Mouse (Mus musculus) midbrain, embryonic 16.5 days (tissue): ENCODE data around the gene Asphd1. TPM values are rescaled to one million over a fixed set of nuclear protein-coding genes. Genes with fewer than 3 reads are reported as not detected.
A peak's percentile ranks its signal among the peaks of the same experiment; 100 is the strongest.

Experiments
- ATAC-seq: fragments of 200-750 bp; cut with Nextera tagmentation; 2 replicates; pipeline ENCODE4 v1.8.0; 2017; ENCODE audit warnings: moderate TSS enrichment
- H3K27ac ChIP-seq: fragments of 300-500 bp; sonication (generic); 2 replicates; pipeline ENCODE4 v1.5.1; 2014; ENCODE audit warnings: mild to moderate bottlenecking, low read length, mixed read lengths
- H3K27me3 ChIP-seq: fragments of 300-500 bp; sonication (generic); 2 replicates; pipeline ENCODE4 v1.6.1; 2014; ENCODE audit warnings: low read depth, low read length, mixed read lengths; ENCODE audit not compliant: control insufficient read depth, insufficient read depth
- H3K36me3 ChIP-seq: fragments of 300-500 bp; sonication (generic); 2 replicates; pipeline ENCODE4 v1.6.1; 2014; ENCODE audit warnings: mild to moderate bottlenecking, low read length, moderate library complexity, mixed read lengths; ENCODE audit not compliant: control insufficient read depth, insufficient read depth
- H3K4me1 ChIP-seq: fragments of 300-500 bp; sonication (generic); 2 replicates; pipeline ENCODE4 v1.6.1; 2014; ENCODE audit warnings: mild to moderate bottlenecking, low read length, mixed read lengths; ENCODE audit not compliant: control insufficient read depth, insufficient read depth
- H3K4me2 ChIP-seq: fragments of 300-500 bp; sonication (generic); 2 replicates; pipeline ENCODE4 v1.6.1; 2014; ENCODE audit warnings: mild to moderate bottlenecking, low read length, mixed read lengths
- H3K4me3 ChIP-seq: fragments of 300-500 bp; sonication (generic); 2 replicates; pipeline ENCODE4 v1.5.1; 2014; ENCODE audit warnings: low read depth, mild to moderate bottlenecking, low read length, moderate library complexity, mixed read lengths
- H3K9ac ChIP-seq: fragments of 300-500 bp; sonication (generic); 2 replicates; pipeline ENCODE4 v1.6.1; 2014; ENCODE audit warnings: low read depth, low read length, mixed read lengths
- H3K9me3 ChIP-seq: fragments of 300-500 bp; sonication (generic); replicated peaks from 2 replicates; pipeline ENCODE4 v1.6.1; 2014; ENCODE audit warnings: mild to moderate bottlenecking, low read length, mixed read lengths; ENCODE audit not compliant: control insufficient read depth, poor library complexity, severe bottlenecking
- WGBS: fragments of 180-500 bp; shearing (Covaris S2); extraction: QIAGEN DNeasy Blood & Tissue Kit; methylation state at CpG from one replicate; pipeline ENCODE4 v1.1.7; 2014; 5-methylcytosine and 5-hydroxymethylcytosine counted together
- polyA plus RNA-seq: library from polyadenylated mRNA; unstranded; fragments of >200 nt; fragmentation: Nextera tagmentation; extraction: Ambion mirVana; gene quantifications from 2 replicates; pipeline ENCODE4 v1.2.1, GENCODE M21; 2015

Asphd1 gene
- polyA plus RNA-seq, 1 experiment from 2014 or later: 10.4 TPM

DNA sequence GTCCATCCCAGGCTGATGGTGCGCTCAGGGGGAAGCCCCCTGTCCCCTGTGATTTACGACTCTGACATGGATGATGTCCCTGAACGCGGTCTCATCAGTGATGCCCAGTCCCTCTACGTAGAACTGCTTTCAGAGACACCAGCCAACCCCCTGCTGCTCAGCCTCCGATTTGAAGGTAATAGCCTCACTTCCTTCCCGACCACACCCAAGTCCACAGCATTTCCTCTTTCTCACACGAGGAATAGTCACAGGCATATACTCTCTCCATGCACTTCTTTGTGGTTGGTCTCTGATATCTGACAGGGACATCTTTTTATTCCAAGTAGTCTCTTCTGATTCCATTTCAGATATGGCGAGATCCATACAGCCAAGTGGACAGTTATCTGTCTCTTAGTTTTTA, 10.4 kb upstream of the Asphd1 start:
- Histone ChIP-seq H3K9me3 (no peaks in the 10 kb centered on the region), H3K36me3 (peaks cover 38% of the 10 kb centered on the region), H3K27me3 (peaks cover 3% of the 10 kb centered on the region), H3K27ac (no peak overlapping the region), H3K4me2 (no peak overlapping the region), H3K9ac (no peak overlapping the region), H3K4me3 (no peak overlapping the region), H3K4me1 (no peaks in the 10 kb centered on the region)
- WGBS: 76% methylated on average over 9 of the region's 9 CpGs
- ATAC-seq: no peak

DNA sequence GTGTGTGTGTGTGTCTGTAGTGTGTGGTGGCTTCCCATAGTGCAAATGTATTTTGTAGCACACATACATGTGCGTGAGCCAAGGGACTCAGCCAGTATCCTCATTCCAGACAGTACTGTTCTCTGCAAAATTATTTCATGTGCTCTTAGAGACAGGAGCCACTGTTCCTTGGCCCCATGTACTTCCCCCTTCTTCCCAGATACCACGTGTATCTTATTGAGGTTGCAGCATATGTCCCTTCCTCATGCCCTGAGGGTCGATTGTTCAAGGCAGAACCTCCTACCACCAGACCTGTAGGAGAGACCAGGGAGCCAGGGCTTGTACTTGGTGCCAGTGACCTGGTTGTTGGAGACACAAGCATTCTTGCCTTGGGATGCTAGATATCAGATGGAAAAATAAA, 5.7 kb upstream of the Asphd1 start:
- no peak for ATAC-seq
- Histone ChIP-seq H3K36me3 (peaks cover 17% of the 10 kb centered on the region), H3K4me1 (peaks cover 22% of the 10 kb centered on the region), H3K27ac (no peak overlapping the region), H3K27me3 (no peaks in the 10 kb centered on the region), H3K9ac (no peak overlapping the region), H3K4me3 (no peak overlapping the region), H3K9me3 (no peaks in the 10 kb centered on the region), H3K4me2 (no peak overlapping the region)
- WGBS: 67% methylated on average over 3 of the region's 3 CpGs

DNA sequence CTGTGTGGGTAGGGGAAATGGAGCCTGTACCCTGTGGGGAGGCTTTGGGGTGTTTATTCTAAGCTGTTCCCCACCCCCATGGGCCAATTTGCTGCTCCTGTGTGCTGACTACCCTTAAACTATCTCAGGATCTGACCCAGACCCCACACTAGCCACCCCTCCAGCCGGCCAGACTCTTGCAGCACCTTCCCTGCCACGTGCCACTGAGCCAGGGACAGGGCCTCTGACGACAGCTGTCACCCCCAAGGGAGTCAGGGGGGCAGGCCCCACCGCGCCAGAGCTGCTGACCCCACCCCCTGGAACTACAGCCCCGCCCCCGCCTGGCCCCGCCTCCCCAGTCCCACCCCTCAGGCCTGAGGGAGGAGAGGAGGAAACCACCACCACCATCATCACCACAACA, 3.3 kb upstream of the Asphd1 start:
- no peaks in the 10 kb centered on the region for H3K9me3 ChIP-seq
- peaks cover 37% of the 10 kb centered on the region for H3K4me1 ChIP-seq
- H3K4me3 ChIP-seq: peak overlapping the region; percentile 56
- peak overlapping the region; percentile 78 for H3K4me2 ChIP-seq
- H3K9ac ChIP-seq: peak overlapping the region; percentile 55
- H3K36me3 ChIP-seq: peaks cover 3% of the 10 kb centered on the region; the same call in 1 of the 2 replicates
- 0% methylated on average over 2 of the region's 8 CpGs for WGBS
- no peak for ATAC-seq
- no peaks in the 10 kb centered on the region for H3K27me3 ChIP-seq
- no peak overlapping the region for H3K27ac ChIP-seq

DNA sequence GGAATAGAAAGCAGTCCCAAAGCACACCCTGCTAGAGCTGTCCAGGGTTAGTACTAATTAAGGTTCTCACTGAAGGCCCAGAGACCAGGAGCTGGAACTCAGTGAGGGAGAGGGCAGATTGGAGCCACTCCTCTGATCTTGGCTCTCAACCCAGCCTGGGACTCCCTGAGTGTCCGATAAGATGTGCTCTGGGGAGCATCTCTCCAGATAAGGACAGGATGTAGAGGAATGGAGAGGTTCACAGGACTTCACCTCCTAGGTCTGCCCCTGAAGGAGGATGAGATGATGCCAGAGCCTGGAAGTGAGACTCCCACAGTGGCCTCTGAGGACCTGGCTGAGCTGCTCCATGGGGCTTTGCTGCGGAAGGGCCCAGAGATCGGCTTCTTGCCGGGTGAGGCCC, 2.4 kb upstream of the Asphd1 start:
- Histone ChIP-seq H3K9me3 (no peaks in the 10 kb centered on the region), H3K36me3 (peaks cover 3% of the 10 kb centered on the region; the same call in 1 of the 2 replicates), H3K27ac (no peak overlapping the region), H3K4me1 (peaks cover 43% of the 10 kb centered on the region), H3K4me2 (peak overlapping the region; percentile 78), H3K27me3 (no peaks in the 10 kb centered on the region), H3K4me3 (peak overlapping the region; percentile 56), H3K9ac (peak overlapping the region; percentile 71)
- WGBS: 26% methylated on average over 4 of the region's 4 CpGs
- no peak for ATAC-seq

DNA sequence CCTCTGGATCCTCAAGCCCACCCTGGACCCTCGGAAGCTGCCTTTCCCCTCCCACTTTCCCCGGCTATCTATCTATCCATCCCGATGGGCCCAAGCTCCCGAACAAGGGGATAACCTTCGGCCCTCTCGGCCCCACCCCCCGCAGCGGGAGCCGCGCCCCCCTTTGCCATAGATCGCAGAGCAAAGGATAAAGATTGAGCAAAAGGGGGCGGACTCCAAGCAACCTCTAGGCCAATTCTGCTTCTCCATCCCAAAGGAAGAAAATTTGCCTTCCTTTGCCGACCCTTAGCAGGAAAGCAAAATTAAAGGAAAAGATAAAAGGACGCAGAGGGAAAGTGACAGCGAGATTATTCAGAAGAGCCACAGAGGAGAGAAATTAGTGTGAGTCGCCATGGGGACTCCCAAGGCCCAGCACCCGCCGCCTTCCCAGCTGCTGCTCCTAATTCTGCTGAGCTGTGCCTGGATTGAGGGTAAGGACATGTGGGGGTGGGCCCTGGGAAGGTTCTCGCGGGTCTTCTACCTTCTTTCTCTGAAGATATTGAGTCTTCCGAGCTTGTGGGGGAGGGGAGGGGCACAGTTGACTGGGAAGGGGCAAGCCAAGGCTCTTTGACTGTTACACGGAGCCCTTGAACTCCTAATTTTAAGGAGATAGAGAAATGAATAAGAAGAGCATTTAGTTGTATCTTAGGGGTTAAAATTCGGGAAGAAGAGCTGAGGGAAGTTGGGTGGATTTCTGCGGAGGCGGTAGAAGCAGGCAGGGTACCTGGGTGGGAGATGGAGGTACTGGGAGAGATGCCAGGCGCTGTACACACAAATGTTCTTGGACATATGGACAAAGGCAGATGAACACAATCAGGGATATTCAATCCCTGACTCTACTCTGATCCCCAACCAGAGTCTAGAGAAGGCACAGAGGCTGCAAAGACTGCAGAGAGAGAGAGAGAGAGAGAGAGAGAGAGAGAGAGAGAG, 1.5 kb upstream of the Asphd1 start:
- peaks cover 43% of the 10 kb centered on the region for H3K4me1 ChIP-seq
- 4% methylated on average over 26 of the region's 26 CpGs for WGBS
- peak; percentile 5 for ATAC-seq

DNA sequence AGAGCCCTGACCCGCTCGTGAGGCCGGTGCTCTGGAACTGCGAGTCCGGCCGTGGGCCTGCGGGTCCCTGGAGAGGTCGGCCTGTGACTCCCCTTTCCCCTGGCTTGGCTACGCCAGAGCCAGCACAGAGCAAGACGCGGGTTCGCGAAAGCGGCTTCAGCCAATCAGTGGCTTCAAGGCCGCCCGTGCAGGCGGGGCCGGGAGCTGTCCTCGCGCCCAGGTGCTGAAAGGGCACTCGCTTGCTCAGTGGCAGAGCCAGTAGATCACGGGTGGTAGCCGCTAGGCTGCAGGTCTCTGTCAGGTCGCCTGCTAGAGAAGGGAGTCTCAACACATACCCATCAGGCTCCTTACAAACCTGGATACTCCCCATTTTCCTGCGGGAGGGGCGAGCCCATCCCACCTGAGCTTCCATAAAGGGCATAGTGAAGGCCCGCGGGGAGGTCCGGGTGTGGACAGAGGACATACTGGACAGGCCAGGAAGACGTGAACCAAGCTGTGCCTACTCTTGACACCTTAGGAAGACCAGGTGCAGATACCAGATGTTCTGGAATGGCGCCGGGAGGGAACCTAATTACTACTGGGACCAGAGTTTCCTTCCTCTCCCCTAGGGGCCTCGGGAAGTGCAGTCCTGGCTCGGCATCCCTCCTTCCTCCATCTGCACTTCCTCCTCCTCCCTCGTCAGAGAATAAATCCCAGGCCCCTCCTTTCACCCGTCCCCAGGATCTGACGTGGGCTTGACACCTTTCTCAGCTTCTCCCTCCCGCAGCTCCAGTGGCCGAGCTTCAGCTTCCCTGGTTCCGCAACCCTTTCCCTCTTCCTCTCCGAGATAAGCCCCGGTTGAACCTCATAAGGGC, 638 bp upstream of the Asphd1 start, which contains the start of gene Sez6l2:
TSS of gene Sez6l2 (plus strand) at position 771 of the 854 bp plus-strand sequence.
- WGBS: under 1% methylated on average over 42 of the region's 42 CpGs
- no peaks in the 10 kb centered on the region for H3K27me3 ChIP-seq
- peak within 1 kb of the TSS; percentile 71 for H3K9ac ChIP-seq
- H3K4me1 ChIP-seq: peaks cover 43% of the 10 kb centered on the region
- peak within 1 kb of the TSS; percentile 56 for H3K4me3 ChIP-seq
- no peaks in the 10 kb centered on the region for H3K9me3 ChIP-seq
- H3K27ac ChIP-seq: peak within 1 kb of the TSS; percentile 93
- peak; percentile 93 for ATAC-seq
- peak within 1 kb of the TSS; percentile 78 for H3K4me2 ChIP-seq
- H3K36me3 ChIP-seq: peaks cover 8% of the 10 kb centered on the region

More for the DNA sequence above, 1.5 kb upstream of the Asphd1 start:
- Histone ChIP-seq H3K4me3 (peak overlapping the region; percentile 56), H3K9ac (peak overlapping the region; percentile 71), H3K9me3 (no peaks in the 10 kb centered on the region), H3K27me3 (no peaks in the 10 kb centered on the region), H3K27ac (peak overlapping the region; percentile 93), H3K4me2 (peak overlapping the region; percentile 78), H3K36me3 (peaks cover 3% of the 10 kb centered on the region; the same call in 1 of the 2 replicates)

DNA sequence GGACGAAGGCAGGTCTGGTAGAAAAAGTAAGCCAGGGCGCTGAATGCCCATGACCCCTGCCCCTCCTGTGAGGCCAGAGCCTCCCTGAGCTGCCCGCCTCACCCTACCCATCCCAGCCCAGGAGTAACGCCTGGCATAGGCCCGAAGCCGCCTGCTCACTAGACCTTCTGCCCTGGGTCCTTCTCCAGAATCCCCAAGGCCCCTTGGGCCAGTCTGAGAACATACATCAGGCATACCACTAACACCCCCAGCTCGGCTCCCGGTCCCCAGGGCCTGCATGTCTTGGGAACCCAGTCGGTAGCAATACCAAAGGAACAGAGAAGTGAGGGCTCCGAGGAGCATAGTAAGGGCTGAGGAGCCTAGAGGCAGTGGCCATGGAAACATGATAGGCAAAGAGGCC, 756 bp downstream of the Asphd1 start:
- 69% methylated on average over 10 of the region's 10 CpGs for WGBS
- H3K9me3 ChIP-seq: no peaks in the 10 kb centered on the region
- H3K27ac ChIP-seq: peak overlapping the region; percentile 93
- H3K4me1 ChIP-seq: peaks cover 43% of the 10 kb centered on the region
- peaks cover 10% of the 10 kb centered on the region for H3K36me3 ChIP-seq
- H3K4me3 ChIP-seq: peak overlapping the region; percentile 56
- H3K4me2 ChIP-seq: peak overlapping the region; percentile 78
- no peak for ATAC-seq
- peak overlapping the region; percentile 71 for H3K9ac ChIP-seq
- no peaks in the 10 kb centered on the region for H3K27me3 ChIP-seq

DNA sequence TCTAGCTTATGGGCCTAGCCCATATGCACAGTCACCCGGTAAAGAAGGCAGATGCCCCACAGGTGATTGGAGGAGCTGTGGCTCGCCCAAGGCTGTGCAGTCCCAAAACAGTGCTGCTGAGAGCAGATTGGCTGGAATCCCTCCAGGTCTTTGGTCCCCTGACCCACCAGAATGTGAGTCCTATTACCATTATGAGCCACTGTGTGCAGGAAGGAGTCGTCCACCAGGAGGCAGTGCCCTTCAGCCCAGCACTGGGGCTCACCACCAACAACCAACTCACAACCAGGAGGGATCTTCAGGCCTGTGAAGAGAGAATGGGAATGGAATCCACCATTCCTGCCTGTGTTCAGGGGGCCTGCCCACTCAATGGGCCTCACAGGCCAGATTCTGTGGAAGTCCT, 2.9 kb downstream of the Asphd1 start:
- ATAC-seq: no peak
- no peaks in the 10 kb centered on the region for H3K27me3 ChIP-seq
- no peak overlapping the region for H3K4me3 ChIP-seq
- peaks cover 23% of the 10 kb centered on the region for H3K4me1 ChIP-seq
- no peak overlapping the region for H3K27ac ChIP-seq
- 41% methylated on average over 3 of the region's 3 CpGs for WGBS
- H3K9ac ChIP-seq: no peak overlapping the region
- no peak overlapping the region for H3K4me2 ChIP-seq
- no peaks in the 10 kb centered on the region for H3K9me3 ChIP-seq
- peaks cover 19% of the 10 kb centered on the region for H3K36me3 ChIP-seq
